Mouse (Mus musculus) liver, adult 2 months (tissue): Measurements from ENCODE around the gene Rhox3c.
"Not testable (repeated sequence)": the region's sequence is repeated elsewhere in the genome, so short reads cannot be mapped to it uniquely, and the experiment has no call there.

ENCODE experiments used
- CTCF ChIP-seq: fragments of 200-500 bp; IDR thresholded peaks from 2 replicates; pipeline ENCODE4 v1.5.1; 2011; ENCODE audit warnings: low read depth, low read length, control low read depth
- POLR2A ChIP-seq: fragments of 200-500 bp; IDR thresholded peaks from 2 replicates; pipeline ENCODE4 v1.6.1; 2011; ENCODE audit warnings: low read length, control low read depth; ENCODE audit not compliant: insufficient read depth; ENCODE audit errors: extremely low read depth

DNA sequence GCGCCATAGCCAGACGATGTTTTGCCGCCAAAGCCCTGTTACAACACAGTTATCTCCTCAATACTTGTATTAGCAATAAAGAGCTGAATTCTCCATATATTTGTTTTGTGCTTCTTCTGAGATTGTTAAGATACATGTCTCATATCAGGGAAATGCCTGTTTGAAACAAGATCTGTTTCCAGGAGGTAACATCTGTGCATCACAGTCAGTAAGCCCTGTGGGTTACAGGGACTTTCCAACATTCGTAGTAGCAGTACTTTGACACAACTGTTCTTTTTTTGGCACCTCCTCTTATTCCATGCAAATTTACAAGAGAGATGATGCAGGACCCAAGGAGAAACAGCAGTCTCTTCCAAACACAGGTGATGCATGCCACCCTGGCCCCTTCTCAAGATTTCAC is at the start of gene Rhox3c:
- not testable (repeated sequence) for TF ChIP-seq CTCF, POLR2A
